Mouse (Mus musculus): ENCODE data around the gene Rab11fip3.
A peak's percentile ranks its signal among the peaks of the same experiment; 100 is the strongest.
"Not testable (repeated sequence)": the region's sequence is repeated elsewhere in the genome, so short reads cannot be mapped to it uniquely, and the experiment has no call there.

Gene Rab11fip3

GRCm38 (mm10) chr17:26080867-26081266 is 11.5 kb upstream of the Rab11fip3 start:
- no peak for DNase-seq

GRCm38 (mm10) chr17:26078851-26079250 is 9.5 kb upstream of the Rab11fip3 start:
- no peak for DNase-seq

GRCm38 (mm10) chr17:26075246-26075645 is 5.9 kb upstream of the Rab11fip3 start:
- no peak for DNase-seq

- DNase-seq: no peak
Measured at GRCm38 (mm10) chr17:26070136-26070535, 781 bp upstream of the Rab11fip3 start.

- DNase-seq: no peak
Measured at GRCm38 (mm10) chr17:26068024-26068830, 1.1 kb downstream of the Rab11fip3 start.

GRCm38 (mm10) chr17:26066488-26067020 is 2.8 kb downstream of the Rab11fip3 start:
- no peak for DNase-seq

GRCm38 (mm10) chr17:26064916-26065315 is 4.4 kb downstream of the Rab11fip3 start:
- DNase-seq: peak; percentile 57

- no peak for DNase-seq
Measured at GRCm38 (mm10) chr17:26057787-26058567, 11.4 kb downstream of the Rab11fip3 start.

- DNase-seq: no peak
Measured at GRCm38 (mm10) chr17:26057278-26057677, 12.1 kb downstream of the Rab11fip3 start.

GRCm38 (mm10) chr17:26055164-26055563 is 14.2 kb downstream of the Rab11fip3 start:
- DNase-seq: peak; percentile 71

GRCm38 (mm10) chr17:26054133-26054845 is 15.1 kb downstream of the Rab11fip3 start:
- peak; percentile 68 for DNase-seq

- no peak for DNase-seq
Measured at GRCm38 (mm10) chr17:26052706-26053105, 16.6 kb downstream of the Rab11fip3 start.

GRCm38 (mm10) chr17:26052074-26052473 is 17.3 kb downstream of the Rab11fip3 start:
- peak; percentile 69 for DNase-seq

GRCm38 (mm10) chr17:26048118-26048517 is 21.2 kb downstream of the Rab11fip3 start:
- no peak for DNase-seq

- DNase-seq: no peak
Measured at GRCm38 (mm10) chr17:26046253-26046997, 22.9 kb downstream of the Rab11fip3 start.

GRCm38 (mm10) chr17:26045285-26045684 is 24.1 kb downstream of the Rab11fip3 start:
- no peak for DNase-seq

GRCm38 (mm10) chr17:26043249-26043636 is 26.1 kb downstream of the Rab11fip3 start:
- DNase-seq: peak; percentile 88

- no peak for DNase-seq
Measured at GRCm38 (mm10) chr17:26042599-26043248, 26.6 kb downstream of the Rab11fip3 start.

GRCm38 (mm10) chr17:26041111-26041802 is 28.1 kb downstream of the Rab11fip3 start:
- peak; percentile 76 for DNase-seq

- DNase-seq: not testable (repeated sequence)
Measured at GRCm38 (mm10) chr17:26040711-26041110, 28.6 kb downstream of the Rab11fip3 start.

- no peak for DNase-seq
Measured at GRCm38 (mm10) chr17:26032037-26032436, 37.3 kb downstream of the Rab11fip3 start.
